Mouse (Mus musculus) kidney, adult 2 months (tissue): ENCODE data around the gene Unk.

Source experiments
- CTCF ChIP-seq: fragments of 200-500 bp; conservative IDR thresholded peaks from 2 replicates; pipeline ENCODE4 v1.5.1; 2011; ENCODE audit warnings: low read depth, mild to moderate bottlenecking, control low read depth, low read length, moderate library complexity, mixed read lengths; ENCODE audit not compliant: insufficient read depth, insufficient read length
- POLR2A ChIP-seq: fragments of 200-500 bp; IDR thresholded peaks from one replicate; pipeline ENCODE4 v1.6.1; 2011; ENCODE audit warnings: low read depth, low read length, control low read depth

DNA sequence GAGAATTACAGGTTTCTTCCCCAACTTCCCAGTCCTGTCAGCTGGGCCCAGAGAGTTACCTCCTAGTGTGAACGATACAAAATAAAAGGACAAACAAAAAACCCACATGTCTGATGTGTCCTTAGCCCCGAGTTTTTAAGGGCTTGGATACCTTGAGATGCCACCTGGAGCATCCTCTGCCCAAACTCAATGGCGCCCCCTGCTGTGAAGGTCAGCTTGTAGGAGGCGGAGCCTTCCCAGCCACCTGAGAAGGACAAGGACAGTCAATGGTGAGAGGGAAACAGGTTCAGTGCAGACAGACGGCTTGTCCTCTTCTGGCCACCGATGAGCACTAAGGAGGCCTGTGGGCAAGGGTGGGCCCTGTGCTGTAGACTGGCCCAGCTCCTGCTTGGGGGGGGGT is 51.0 kb downstream of the Unk start:
- TF ChIP-seq CTCF (peak; percentile 71), POLR2A (no peak)
